Mouse (Mus musculus) frontal cortex, adult 2 months (tissue): ENCODE measurements around the gene Ms4a10. TPM values are rescaled to one million over a fixed set of nuclear protein-coding genes. Genes with fewer than 3 reads are reported as not detected.

ENCODE experiments used
- DNase-seq, 2 experiments: peaks; one replicate each; pipeline ENCODE4 v3.0.0; 2022; ENCODE audit warnings: low spot score in 1 of 2; ENCODE audit errors: extremely low spot score in 1 of 2
- polyA plus RNA-seq: library from polyadenylated mRNA; depleted of rRNA; stranded (reverse); fragments of >200 nt; gene quantifications from 2 replicates; pipeline ENCODE4 v1.2.3, GENCODE M21; 2012

The Ms4a10 gene
- polyA plus RNA-seq, 1 experiment: not detected

- no peak for DNase-seq
Observed at GRCm38 (mm10) chr19:10959978-10960346, 14.5 kb downstream of the Ms4a10 start.

- DNase-seq: peak in 1 of 2 experiments; percentile 88
Observed at GRCm38 (mm10) chr19:10959085-10959977, 15.1 kb downstream of the Ms4a10 start.

DNA sequence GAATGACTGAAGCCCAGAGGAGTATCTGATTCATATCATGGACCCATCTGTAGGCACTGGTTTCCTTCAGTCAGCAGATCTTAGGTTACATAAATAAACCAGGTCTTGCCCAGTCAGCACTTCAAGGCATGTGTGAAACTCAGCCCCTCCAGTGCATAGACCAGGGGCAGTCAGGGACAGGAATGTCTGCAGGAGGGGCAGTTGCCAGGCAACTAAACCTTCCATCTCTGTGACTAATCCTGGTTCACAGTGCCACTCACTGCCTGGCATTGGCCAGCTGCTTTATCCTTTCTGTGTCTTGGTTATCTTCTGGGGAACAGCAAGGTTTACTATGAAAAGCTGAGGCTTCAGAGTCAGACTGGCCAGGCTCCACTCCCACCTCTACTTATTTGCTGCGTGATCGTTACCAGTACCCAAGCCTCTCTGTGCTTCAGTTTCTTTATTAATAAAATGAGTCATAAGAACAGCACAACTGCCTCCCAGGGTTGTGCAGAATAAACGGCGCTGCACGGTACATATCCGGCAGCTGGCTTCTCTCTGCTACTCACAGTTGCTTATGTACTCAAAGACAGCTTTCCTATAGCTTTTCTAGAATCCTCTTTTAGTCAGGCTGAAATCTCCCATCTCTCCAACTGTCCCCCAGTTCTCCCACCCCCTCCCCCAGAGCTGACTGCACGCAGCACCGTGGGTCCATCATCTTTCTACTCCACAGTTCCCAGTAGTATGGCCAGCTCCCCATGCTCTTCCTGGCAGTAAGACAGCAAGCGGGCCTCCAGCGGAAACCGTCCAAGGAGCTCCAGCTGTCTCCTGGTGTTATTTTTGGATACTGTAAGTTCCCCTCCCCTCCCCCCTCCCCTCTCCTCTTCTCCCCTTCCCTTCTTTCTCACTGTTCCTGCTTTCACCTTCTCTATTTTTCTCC is 22.2 kb downstream of the Ms4a10 start:
- DNase-seq: peak in 1 of 2 experiments; percentile 58

GRCm38 (mm10) chr19:10949558-10949957 is 24.9 kb downstream of the Ms4a10 start:
- DNase-seq: no peak

GRCm38 (mm10) chr19:10949112-10949511 is 25.4 kb downstream of the Ms4a10 start, which contains the start of gene Ccdc86:
Ccdc86 (minus strand) TSS chr19:10949266.
- peak; percentile 96 to 98 for DNase-seq

DNA sequence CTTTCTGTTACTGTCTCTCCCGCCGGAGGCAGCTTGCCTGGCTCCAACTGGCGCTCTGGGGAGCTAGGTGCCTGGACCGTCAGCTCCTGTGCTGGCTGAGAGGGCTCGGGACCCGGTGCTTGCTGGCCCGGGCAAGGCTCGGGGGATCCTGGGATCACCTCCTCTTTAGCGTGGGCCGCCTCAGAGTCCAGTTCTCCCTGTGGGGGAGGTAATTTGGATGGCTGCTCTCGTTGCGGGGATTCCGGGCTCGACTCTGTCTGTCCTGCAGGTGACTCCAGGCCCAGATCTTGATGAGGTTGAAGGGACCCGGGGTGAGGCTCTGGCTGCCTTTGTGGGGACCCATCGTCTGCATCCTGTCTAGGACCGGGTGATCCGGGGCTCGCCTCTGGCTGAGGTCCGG is 26.1 kb downstream of the Ms4a10 start:
- DNase-seq: peak in 1 of 2 experiments; percentile 12

DNA sequence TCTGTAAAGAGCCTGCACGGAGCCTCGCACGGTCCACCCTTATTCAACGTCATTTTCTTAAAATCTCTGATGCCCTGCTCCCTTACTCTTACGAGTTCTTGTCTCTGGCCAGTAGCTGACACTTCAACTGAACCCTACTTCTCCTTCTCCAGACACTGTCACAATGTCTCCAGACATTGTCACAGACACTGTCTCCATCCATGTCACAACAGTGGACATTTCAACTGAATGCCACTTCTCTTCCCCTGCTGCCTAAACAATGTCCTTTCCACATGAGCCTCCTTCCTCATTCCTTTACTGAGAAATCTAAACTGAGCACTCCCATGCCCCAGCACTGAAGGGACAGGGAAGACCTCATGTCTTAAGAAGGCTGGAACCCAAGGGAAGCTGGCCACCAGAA is 27.3 kb downstream of the Ms4a10 start:
- no peak for DNase-seq

DNA sequence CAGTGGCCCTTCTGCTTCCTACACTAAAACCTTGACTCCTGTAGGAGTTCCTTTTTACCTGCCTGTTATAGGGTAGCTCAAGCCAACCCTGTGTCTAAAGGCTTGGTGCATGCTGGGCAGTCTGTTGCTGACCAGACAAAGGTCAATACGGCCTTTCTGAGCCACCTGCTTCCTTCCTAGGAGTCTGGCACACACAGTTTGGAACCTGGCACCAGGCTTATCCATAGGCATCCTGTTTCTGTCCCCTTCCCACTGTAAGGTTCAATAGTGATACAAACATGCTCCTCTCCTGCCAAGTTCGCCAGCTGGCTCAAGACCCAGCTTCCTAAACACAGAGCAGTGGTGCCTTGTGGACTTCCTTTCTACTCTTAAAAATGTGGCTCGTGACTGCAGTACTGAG is 28.0 kb downstream of the Ms4a10 start:
- DNase-seq: no peak

GRCm38 (mm10) chr19:10943955-10944354 is 30.5 kb downstream of the Ms4a10 start:
- DNase-seq: no peak

DNA sequence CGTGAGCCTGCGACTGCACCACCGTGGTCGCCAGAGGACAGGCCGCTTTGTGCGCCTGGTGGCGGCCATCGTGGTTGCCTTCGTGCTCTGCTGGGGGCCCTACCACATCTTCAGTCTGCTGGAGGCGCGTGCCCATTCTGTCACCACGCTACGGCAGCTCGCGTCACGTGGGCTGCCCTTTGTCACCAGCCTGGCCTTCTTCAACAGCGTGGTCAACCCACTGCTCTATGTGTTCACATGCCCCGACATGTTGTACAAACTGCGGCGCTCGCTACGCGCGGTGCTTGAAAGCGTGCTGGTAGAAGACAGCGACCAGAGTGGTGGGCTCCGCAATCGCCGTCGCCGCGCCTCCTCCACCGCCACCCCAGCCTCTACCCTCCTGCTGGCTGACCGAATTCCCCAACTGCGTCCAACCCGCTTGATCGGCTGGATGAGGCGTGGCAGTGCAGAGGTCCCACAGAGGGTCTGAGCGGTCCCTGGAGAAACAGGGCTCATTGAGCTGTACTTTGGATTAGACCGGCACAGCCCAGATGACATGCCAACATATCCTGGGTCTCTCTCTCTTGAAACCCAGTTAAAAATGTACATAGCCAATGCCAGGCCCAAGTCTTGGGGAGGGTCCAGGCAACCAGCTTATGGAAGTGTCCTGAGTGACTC is 33.5 kb downstream of the Ms4a10 start:
- DNase-seq: no peak

DNA sequence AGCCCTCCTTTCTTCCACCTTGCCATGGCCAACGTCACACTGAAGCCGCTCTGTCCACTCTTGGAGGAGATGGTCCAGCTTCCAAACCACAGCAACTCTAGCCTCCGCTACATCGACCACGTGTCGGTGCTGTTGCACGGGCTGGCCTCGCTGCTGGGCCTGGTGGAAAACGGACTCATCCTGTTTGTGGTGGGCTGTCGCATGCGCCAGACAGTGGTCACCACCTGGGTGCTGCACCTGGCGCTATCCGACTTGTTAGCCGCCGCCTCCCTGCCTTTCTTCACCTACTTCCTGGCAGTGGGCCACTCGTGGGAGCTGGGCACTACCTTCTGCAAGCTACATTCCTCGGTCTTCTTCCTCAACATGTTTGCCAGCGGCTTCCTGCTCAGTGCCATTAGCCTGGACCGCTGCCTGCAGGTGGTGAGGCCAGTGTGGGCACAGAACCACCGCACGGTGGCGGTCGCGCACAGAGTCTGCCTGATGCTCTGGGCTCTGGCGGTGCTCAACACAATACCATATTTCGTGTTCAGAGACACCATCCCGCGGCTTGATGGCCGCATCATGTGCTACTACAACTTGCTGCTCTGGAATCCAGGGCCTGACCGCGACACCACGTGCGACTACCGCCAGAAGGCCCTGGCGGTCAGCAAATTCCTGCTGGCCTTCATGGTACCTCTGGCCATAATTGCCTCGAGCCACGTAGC is 34.2 kb downstream of the Ms4a10 start:
- DNase-seq: peak; percentile 43 to 72

GRCm38 (mm10) chr19:10938771-10939170 is 35.7 kb downstream of the Ms4a10 start:
- DNase-seq: no peak

DNA sequence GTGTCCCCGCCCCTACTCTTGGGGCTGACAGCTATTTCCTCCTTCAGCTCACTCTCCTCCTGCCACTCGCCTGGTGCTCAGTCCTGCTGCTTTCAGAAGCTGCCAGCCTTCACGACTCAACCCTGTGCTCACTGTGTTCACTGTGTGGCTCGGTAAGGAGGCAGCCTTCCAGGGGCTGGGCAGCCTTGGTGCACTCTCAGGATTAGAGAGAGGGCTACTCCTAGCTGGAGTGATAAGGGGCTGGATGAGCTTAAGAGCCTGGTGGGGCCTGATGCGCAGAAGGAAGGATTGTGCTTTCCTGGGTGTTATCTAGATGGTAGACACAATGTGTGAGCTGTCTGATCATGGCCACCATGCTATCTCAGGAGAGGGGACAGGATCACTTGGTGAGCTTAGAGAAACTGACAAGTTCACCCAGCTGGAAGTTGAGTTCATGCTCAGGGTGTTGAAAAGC is 37.3 kb downstream of the Ms4a10 start, which contains the start of gene Ptgdr2:
TSS of gene Ptgdr2 (plus strand) at position 51 of the 454 bp plus-strand sequence.
- no peak for DNase-seq

DNA sequence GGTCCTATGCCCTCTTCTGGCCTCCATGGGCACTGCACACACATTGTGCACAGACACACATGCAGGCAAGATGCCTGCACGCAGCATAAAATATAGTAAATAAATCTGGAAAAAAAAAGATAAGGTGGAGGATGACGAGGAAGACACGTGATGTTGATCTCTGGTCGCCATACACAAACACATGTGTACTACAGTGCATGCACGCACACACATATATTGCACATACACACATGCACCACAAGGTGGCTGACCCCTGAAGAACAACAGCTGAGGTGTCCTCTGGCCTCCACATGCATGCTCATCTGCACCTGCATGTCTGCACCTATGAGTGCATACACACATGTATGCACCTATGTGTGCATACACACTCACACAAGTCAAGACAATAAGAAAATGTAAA is 38.4 kb downstream of the Ms4a10 start:
- DNase-seq: no peak

- DNase-seq: peak in 1 of 2 experiments; percentile 25
Observed at GRCm38 (mm10) chr19:10935029-10935428, 39.4 kb downstream of the Ms4a10 start.

DNA sequence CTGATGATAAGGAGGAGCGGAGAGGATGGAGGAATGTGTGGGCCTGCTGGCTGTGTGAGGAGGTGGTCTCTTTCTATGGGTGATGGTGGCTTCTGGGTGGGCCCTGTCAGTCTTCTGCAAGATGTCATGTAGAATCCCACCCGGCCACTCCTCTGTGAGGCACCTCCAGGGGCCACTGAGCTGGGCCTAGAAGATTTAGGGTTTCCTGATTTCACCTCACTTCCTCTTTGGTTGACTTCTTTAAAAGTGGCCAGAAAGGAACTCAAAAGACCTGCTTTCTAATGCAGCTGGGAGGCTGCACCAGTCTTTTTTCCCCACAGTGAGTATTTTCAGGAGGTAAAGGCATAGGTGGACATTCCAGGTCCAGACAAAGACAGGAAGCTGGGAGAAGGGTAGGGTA is 43.8 kb downstream of the Ms4a10 start:
- no peak for DNase-seq

DNA sequence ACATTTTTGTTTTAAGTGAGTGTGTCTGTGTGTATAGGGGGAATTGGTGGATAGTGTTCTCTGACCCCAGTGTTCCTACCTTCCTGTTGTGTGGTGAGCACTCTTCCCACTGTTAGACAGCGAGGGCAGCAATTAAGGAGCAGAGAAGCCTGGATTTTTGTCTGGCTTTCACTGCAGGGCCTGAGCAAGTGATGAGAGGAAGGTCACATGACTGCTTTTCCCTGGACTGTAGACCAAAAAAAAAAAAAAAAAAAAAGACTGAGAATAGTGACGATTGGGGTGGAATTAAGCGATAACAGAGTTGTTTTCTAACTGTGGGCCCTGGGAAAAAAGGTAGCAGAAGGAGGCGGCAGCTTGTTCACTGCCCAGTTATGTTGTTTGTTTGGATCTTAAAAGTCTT is 47.8 kb downstream of the Ms4a10 start:
- DNase-seq: no peak

- DNase-seq: no peak
Observed at GRCm38 (mm10) chr19:10926123-10926621, 48.3 kb downstream of the Ms4a10 start.

DNA sequence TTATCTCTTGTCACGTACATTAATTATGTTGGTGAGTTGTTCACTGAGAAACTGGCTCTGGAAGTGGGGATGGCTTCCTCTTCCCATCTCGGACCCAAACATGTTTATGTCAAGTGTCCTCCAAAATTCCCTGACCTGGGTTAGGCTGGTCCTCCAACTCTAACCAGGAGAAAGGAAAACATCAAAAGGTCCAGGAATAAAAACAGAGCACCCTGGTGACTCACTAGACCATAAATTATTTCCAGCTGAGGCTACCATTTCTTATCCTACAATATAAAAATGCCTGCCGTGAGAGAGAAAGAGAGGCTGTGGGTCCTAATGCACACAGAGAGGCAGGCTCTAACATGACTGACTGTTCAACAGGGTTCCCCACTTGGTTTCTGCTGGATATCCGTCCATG is 50.2 kb downstream of the Ms4a10 start:
- DNase-seq: no peak

GRCm38 (mm10) chr19:10921058-10921457 is 53.4 kb downstream of the Ms4a10 start:
- no peak for DNase-seq
